Mouse (Mus musculus): ENCODE data around the gene Gm10563.
A peak's percentile ranks its signal among the peaks of the same experiment; 100 is the strongest.
"Not testable (repeated sequence)": the region's sequence is repeated elsewhere in the genome, so short reads cannot be mapped to it uniquely, and the experiment has no call there.

Gm10563 gene

DNA sequence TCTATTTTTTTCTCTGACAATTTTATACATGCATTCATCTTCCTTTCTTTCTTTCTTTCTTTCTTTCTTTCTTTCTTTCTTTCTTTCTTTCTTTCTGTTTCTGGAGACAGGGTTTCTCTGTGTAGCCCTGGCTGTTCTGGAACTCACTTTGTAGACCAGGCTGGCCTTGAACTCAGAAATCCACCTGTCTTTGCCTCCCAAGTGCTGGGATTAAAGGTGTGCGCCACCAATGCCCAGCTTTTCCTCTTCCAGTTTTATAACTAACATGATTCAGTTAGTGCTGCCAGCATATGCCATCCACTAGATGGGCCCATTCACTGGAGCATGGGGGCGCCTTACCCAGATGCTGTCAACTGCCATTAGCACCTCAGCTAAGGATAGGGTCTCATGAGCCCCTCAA lies at the start of gene Gm10563:
Gene Gm10563 (minus strand): TSS at position 101 of the 400 bp plus-strand sequence.
- not testable (repeated sequence) for DNase-seq

DNA sequence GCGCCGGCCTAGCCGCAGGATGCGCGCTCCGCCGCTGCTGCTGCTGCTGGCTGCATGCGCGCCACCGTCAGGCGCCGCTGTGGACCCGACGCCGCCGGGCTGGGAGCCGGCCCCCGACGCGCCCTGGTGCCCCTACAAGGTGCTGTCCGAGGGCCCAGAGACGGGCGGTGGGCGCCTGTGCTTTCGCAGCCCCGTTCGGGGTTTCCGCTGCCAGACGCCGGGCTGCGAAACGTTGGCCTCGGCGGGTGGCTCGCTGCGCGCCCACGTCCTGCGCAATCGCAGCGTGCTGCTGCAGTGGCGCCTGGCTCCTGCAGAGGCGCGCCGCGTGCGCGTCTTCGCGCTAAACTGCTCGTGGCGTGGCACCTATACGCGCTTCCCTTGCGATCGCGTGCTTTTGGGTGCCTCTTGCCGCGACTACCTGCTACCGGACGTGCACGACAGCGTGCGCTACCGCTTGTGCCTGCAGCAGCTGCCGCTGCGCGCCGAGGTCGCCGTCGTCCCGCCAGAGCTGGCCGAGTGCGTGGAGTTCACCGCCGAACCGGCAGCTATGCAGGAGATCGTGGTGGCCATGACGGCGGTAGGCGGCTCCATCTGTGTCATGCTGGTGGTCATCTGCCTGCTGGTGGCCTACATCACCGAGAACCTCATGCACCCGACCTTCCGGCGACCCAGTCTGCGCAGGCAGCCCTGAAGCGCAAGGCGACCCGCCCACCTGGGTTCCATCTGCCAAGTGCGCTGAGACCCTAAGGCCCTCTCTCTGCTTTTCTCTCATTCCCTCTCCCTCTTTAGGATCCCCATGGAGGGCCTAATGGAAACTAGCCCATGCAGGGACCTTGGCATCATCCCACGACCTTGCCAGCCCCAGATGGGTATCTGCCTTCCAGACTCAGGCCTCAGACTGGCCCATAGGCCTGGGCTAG lies 49.5 kb upstream of the Gm10563 start:
- DNase-seq = peak; percentile 36 to 43

DNA sequence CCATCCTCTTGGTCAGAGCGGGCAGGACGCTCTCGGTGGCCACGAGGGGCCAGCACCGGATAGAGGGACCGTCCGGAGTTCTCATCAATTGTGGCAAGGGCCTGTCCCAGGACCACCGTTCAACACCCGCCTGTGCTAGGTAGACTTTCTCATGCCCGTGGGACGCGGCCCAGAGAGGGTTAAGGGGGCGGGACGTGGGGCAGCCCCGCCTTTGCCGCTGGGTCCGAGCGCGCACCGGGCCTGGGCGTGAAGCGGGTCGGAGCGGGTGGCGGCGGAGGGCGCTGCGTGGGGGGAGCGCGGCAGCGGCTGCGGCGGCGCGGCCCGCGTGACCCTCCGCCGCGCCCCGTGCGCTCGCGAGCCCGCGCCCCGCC lies 48.9 kb upstream of the Gm10563 start, which contains the start of gene Fndc10:
Gene Fndc10 (plus strand): TSS at position 232 of the 371 bp plus-strand sequence.
- peak; percentile 52 to 53 for DNase-seq

DNA sequence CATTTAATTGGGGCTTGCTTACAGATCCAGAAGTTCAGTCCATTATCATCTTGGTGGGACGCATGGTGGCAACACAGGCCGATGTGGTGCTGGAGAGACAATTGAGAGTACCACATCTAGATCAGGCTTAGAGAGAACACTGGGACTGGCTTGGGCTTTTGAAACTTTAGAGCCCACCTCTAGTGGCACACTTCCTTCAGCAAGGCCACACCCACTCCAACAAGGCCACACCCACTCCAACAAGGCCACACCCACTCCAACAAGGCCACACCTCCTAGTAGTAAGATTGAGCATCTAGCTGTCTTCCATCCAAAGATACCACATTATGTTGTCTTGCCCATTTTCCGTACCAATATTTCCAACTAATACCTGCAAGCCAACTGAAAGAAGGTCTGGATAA lies 47.2 kb upstream of the Gm10563 start:
- no peak for DNase-seq

DNA sequence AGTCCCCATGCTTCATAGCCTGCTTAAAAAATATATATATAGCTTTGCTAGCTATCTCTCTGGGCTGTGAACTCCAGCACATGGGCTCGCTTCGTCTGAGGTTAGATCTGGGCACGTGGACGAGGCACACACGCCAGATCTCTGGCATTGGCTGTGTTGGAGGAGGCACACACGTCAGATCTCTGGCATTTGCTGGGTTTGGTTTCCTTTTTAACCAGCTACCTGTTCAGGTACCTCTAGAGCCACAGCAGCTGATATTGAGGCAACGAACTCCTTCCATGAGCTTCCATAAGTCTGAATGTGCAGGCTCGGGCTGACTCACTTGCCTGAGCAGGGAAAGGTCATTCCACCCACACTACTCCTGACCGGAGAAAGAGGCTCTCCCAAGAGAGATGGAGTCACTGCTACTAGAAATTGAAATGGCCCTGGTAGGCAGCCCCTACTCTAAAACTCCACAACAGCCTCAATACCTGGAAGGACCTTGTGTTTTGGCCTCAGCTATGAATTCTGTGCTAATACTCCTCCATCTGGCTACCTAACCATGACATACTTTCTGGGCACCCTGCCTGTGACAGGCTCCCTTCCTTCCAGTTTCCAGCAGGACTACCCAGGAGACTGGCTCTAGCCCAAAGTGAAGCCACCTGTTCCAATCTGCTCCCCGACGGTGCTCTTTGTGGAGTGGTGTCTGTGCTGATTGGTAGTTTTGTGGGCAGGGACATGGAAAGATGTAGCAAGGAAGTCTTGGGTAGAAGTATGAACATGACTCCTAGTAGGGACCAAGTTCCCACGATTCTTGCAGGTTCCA lies 45.6 kb upstream of the Gm10563 start:
- no peak for DNase-seq

DNA sequence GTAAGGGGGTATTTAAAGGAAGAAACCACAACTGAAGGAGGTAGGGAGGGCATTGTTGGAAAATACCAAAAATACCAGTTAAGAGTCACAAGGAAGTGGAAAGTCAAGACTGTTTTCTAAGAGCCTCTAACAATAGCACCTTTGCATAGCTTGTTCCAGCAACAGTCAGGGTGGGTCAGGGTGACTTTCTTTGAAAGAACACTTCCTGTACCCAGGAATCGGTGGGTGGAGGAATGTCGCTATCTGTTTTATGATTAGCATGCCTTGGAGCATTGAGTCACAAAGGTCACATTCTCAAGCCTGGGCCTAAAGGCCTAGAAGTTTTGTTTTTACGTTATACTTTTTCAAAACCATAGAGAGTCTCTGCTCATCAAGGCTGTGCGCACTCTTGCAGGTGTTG lies 42.6 kb upstream of the Gm10563 start:
- DNase-seq = not testable (repeated sequence)

DNA sequence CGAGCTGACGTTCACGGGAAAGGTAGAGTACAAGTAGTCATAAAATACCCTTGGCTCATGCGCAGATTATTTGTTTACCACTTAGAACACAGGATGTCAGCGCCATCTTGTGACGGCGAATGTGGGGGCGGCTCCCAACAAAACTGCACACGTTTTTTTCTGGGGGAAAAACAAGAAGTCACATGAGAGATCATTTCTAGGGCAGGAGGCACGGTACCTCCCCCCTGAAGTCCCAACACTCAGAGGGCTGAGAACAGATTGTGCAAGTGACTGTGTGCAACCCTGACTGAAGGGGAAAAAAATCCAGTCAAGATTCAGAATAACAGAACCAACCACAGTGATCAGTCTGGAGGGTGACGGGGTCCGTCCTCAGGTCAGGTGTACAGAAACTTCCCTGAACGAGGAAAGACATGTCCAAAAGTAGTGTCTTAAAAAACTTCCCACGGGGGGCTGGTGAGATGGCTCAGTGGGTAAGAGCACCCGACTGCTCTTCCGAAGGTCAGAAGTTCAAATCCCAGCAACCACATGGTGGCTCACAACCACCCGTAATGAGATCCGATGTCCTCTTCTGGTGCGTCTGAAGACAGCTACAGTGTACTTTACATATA lies 38.6 kb upstream of the Gm10563 start:
- not testable (repeated sequence) for DNase-seq

DNA sequence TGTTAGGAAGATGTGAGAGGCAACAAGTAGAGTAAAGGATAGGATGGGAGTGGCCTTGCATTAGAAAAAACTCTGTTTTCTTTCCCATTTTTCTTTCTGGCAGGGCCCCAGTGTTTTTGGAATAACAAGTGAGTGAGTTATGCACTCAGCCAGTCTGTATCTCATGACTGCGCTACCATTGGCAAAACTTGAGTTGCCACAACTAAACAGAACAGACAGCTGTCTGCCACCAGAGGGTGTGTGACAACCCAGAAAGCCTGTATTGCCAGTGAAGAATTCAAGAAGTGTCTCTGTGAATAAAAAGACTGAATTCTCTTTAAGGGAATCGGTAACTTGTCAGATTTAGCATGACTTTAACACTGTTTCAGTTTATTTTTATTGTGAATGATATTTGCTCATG lies 30.8 kb upstream of the Gm10563 start:
- DNase-seq = no peak

DNA sequence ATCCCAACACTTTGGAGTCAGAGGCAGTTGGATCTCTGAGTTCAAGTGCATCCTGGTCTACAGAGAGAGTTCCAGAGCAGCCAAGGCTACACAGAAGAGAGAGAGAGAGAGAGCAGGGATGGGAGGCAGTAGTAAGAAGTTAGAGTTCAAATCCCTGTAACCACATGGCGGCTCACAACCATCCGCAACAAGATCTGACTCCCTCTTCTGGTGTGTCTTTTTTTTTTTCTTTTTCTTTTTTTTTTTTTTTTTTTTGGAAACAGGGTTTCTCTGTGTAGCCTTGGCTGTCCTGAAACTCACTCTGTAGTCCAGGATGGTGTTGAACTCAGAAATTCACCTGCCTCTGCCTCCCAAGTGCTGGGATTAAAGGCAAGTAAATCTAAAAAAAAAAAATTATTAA lies 26.9 kb upstream of the Gm10563 start:
- DNase-seq = no peak

DNA sequence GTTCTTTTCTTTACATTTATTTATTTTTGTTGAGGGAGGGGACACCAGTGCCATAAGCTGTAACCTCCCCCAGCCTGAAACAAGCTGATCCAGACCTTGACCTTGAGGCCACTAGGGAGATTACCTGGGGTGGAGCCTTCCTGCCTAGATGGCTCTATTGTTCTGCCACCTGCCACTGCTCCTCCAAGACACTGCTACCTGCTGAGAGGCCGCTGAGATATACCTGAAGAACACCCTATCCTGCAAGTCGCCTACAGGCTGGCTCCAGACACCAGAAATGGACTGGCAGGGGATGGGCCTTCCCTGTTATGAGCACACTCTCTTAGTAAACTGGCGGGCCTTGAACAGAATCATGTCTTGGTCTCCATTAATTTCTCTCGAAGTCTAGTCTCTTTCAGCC lies 25.0 kb upstream of the Gm10563 start:
- not testable (repeated sequence) for DNase-seq

DNA sequence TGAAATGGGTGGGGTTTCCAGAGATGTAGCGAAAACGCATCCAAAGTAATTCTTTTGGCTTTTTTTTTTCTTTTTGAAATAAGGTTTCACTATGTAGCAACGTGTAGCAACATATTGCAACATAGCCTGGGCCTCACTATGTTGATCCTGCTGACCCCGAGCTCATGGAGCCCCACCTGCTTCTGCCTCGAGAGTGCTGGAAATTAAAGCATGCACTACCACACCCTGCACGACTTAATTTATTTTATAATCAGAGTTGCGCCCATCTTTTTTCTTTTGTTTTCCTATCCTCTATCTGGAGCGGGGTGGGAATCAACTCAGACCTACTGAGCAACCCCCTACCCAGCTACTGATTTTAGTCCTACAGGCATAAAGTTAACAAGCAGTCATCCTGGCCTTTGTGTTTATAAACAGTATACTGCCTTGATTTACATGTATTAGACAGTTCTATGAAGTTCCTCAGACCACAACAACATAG lies 24.4 kb upstream of the Gm10563 start:
- DNase-seq = no peak

DNA sequence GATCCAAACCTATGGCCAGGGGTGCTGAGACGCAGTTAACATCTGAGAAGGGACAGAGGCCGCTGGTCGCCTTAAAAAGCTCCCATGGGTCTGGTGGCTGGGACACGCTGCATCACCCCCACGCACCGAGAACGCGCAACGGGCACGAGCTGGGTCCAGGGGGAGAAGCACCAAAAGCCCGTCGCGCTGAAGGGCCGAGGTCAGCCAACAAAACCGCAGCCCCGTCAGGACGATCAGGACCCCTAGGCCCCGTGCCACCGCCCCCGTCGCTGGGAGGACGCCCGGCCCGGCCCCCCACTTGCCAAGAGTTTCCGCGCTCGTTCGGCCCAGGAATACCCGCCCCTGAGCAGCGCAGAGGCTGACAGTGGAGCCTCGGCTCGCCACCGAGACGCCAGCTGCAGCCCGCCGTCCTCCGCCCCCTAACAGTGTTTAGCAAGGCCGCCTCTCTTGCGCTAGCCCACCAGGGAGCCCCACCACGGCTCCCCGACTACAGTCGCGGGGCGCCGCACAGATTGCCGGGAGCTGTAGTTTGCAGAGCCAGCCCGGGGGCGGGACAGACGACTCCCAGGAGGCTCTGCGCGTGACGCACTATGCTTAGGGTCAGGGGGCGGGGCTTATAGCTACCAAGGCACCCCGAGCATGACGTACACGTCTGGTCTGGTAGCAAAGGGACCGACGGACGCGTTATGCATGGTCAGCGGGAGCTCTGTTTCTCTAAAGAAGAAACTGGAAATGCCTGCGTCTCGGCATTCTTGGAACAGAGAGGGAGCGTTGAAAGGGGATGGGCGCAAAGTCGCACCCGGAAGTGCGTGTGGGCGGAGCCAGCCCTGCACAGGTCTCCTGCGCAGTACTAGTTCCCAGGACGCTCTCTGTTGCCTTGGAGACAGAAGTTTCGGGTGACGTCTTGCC lies 23.7 kb upstream of the Gm10563 start, which contains the start of gene Mib2:
Gene Mib2 (minus strand): TSS at position 510 of the 909 bp plus-strand sequence.
- peak; percentile 96 to 97 for DNase-seq

DNA sequence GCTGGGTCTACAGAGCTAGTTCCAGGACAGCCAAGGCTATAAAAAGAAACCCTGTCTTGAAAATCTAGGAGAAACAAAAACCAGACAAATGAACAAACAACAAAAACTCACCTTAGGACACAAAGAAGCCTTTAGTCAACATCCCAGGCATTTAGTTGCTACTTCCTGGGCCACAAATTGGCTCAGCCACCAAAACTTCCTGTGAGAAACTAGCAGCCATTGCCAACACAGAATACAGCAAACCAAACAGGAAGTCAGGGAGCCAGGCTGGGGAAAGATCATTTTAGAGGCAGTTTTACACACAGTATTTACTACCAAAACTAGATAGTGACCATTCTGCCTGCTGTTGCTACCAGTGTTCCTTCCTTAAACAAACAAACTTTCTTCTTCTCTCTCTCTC lies 21.7 kb upstream of the Gm10563 start:
- no peak for DNase-seq

DNA sequence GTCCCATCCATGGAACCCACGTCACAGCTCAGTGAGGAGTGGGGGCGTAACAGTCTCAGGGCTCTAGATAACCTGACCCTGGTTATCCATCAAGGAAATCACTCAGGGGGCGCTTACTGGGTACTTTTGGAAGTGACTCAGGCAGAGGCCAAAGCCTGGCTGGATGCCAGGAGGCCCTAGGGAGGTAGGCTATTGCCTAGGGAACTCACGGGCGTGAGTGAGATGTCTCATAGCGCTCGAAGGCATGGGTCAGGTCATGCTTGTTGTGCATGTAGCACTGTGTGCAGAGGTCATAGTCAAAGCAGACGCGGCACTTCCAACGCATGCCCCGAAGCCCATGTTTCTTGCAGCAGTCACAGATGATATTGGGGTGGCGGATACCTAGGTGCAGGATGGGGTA lies 15.4 kb upstream of the Gm10563 start:
- DNase-seq = no peak

DNA sequence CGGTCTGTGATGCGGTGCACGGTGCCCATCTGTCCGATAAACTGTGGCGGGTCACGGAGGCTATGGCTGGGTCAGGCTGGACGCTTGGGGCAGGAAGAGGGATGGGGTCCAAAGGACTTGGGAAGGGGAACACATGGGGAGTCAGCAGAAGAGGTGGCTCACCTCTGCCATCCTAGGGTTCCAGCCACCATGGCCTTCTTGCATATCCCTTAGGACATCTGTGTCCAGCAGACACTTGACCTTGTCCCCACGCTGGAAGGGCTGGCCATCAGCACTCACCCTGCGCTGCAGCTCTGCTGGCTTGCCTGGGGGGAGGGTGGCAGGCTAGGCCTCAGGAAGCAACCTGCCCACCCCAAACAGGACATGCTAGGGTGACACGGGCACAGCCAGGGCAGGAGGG lies 13.8 kb upstream of the Gm10563 start:
- no peak for DNase-seq

DNA sequence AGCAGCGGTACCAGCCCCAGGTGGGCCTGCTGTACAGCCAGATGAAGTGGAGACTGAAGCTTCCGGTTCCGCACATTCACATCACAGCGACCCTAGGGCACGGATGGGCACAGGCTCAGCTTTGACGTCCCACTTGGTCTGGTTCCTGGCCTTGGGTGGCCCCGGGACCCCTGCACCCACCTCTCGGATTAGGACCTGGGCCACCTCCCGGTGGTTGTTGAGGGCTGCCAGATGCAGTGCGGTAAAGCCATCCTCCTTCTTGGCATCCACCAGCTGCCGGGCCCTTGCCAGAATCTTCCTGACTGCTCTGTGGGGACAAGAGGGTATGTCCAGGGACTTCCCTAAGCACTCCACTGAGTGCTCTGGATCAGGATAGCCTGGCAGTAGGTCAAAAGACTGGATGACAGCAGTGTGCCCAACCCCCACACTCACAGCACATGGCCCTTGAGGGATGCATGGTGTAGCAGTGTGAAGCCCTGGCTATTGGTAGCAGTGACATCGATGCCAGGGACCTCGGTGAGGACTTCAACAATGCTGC lies 11.1 kb upstream of the Gm10563 start:
- no peak for DNase-seq

DNA sequence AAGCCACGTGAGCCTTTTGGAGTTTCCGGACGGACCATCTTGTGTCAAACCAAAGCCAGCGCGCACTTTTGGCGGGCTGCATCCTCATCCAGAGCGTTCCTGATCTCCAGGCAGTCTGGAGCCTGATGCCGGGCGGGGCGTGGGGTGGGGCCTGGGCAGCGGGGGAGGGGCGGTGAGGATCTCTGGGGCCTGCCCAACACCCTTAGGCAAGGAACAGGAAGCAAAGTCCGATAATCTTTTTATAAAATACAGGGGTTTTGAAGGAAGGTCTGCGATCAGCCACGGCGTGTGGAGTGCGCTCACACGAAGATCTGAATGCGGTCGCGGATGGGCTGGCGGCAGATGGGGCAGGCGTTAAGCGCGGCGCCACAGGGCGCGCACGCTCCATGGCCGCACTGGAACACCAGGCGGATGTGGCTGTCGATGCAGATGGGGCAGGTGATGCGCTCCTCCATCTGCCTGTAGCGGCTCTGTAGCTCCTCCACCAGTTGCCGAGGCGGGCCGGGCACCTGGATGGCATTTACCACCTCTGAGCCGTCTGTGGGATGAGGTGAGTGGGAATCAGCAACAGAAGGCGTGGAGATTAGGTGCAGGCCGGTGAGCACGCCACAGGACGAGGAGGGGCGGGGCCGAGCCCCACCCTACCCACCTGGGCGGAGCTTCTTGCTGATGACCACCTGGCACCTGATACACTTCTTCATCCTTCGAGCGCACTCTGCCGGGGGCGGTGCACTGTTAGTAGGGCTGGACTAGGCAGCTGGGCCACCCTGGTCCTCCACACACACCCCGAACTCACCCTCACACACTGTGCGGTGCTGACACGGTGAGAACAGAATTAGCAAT lies 9.5 kb upstream of the Gm10563 start:
- peak; percentile 64 to 75 for DNase-seq

DNA sequence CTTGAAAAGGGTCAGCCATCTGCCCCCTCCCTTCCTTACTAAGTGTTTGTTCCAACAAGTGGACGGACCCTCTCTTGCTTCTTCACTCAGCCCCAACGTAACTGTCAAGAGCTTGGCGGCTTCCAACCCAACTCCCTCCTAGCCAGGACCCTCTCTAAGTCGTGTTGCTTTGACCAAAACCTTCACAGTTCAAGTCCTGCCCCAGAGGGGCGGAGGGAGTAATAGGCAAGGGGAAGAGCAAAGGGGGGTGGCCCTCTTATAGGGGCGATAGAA lies 8.9 kb upstream of the Gm10563 start:
- no peak for DNase-seq

DNA sequence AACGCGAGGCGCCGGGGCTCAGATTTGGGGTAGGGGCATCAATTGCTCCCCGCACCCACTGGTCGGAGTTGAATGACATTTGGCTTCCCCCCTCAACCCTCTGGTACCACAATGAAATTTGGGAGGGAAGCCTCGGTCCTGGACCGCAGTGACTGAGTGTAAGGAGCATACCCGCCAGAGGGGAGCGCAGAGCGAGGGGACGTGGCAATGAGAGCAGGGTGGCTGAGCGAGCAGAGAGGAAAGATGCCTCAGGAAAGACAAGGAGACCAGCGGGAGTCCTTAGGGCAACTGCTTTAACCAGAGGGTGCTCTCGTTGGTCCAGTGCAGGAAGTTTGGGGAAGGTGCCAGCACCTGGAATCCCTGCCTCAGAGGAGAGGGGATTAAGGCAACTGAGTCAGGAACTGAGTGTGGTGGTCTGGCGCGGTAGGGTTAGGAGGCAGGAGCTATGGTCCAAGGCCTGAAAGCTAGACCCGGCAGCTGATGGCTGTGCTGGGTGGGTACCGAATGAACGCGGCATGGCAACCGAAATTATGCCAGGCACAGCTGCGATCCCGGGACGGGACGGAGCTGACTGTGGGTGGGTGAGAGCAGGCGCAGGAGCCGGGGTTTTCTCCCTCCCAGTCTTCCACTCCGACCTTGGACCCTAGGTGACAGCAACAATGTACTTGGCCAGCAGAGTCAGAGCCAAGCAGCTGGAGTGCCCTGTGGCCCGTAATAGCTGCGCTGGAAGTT lies 8.4 kb upstream of the Gm10563 start:
- no peak for DNase-seq

DNA sequence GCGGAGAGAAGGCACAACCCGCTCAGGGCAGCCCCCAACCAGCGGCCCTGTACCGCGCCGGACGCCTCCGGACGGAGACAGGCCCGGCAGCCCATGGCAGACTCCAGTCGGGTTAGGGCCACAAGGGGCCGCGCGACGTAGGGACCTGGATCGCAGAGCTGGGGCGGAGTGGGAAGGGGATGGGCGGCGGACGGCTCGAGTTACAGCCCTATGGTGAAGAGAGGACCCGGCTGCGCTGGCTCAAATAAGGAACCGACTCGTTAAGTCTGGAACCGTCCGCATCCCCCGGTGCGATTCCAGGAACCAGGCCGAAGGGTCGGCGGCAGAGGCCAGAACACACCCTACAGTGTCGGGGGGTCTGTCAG lies 7.9 kb upstream of the Gm10563 start, which contains the start of gene Mmp23:
Gene Mmp23 (minus strand): TSS at position 299 of the 365 bp plus-strand sequence.
- peak; percentile 32 to 48 for DNase-seq
